Mouse (Mus musculus) heart, adult 11 months (tissue): ENCODE measurements around the gene 4930502E18Rik.
"Not testable (repeated sequence)": the region's sequence is repeated elsewhere in the genome, so short reads cannot be mapped to it uniquely, and the experiment has no call there.

ENCODE experiments used
- DNase-seq: peaks from one replicate; pipeline ENCODE4 v3.0.0; 2022

4930502E18Rik gene

DNA sequence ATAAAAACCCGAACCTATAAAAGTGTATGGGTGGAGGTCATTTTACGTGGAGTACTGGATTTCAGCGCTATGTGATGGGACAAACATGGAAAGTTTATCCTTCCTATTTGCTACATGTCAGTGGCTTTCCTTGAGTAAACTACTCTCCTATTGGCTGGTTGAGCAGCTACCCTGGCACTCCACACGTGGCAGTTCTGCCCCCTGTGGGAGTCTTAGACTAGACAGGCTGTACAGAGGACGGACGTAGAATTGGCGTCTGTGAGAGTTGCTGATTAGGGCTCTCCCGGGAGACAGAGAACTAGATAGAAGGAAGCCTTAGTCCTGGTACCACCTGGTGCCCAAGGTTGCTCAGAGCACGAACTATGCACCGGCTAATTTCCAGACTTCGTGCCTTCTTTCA lies at the start of gene 4930502E18Rik:
Gene 4930502E18Rik (plus strand): TSS at position 231 of the 400 bp plus-strand sequence.
- no peak for DNase-seq

- DNase-seq: not testable (repeated sequence)
These were observed 47.7 kb upstream of the 4930502E18Rik start for GRCm38 (mm10) chrX:53676943-53677342.

- peak; percentile 35 for DNase-seq
These were observed 42.0 kb upstream of the 4930502E18Rik start for GRCm38 (mm10) chrX:53682650-53683049.

- DNase-seq: peak; percentile 57
These were observed 40.0 kb upstream of the 4930502E18Rik start for GRCm38 (mm10) chrX:53684676-53685075.

DNA sequence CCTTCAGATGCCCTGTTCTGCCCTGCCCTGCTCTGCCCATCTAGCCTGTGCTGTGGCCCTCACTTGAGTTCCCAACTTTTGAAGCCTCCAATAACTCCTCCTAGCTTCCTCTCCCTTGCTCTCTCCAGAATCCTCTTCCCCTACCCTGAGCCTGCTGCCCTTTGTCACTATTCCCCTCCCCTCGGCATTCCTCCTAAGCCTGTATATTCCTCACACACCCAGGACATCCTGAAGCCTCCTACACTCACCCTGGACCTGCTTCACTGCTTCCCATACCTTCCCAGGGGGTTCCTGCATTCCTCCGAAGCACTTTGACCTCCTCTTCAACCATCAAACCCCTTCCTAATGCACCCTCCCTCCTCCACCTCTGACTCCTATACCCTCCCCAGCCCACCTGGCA lies 32.6 kb upstream of the 4930502E18Rik start:
- no peak for DNase-seq

DNA sequence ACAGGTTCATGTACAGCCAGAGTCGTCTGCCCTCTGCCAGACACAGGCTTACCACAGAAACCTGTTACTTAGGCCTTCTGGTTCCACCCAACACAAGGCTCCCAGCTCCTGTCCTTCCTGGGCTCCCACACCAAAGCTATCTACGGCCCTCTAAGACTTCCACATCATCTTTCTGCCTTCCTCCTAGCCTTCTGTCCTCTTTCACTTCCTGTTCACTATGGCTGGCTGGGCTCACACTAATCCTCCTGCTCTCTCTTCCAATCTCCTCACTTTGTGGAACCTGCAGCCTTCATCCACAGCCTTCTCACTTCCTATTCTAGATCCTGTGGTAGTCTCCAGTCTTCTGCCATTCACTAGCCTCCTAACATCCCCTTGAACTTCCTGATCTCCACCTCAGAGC lies 31.5 kb upstream of the 4930502E18Rik start:
- DNase-seq: no peak

DNA sequence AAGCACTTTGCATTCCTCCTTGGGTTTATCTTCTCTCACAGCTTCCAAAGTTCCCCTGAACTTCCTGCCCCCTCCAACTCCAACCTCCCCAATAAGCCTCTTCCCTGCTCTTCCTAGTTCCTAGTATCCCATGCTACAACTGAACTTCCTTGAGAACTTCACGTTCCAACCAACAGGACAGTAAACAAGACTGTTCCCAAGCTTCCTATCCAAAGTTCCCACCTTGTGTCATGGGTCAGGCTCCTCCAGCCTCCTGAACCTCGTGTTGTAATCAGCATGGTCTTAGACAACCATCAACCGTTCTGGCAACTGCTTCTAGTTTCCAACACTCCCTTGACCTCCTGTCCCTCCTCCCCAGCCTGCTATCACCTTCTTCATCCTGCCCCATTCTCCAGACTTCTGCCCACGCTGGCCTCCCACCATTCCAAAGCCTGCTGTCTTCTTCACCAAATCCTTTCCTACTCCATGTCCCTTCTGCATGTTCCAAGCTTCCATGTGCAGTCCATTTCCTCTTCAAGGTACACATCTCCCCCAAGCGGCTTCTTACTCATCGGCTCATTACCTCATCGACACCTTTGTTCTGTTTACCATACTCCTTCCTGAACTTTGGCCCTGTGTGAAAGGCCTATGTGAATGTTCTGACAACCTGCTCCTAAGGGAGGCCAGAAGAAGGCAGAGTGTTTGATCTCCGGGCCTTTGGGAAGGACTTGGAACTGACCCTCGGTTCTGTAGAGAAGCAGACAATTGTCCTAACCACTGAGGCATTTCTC lies 30.4 kb upstream of the 4930502E18Rik start:
- DNase-seq: no peak

DNA sequence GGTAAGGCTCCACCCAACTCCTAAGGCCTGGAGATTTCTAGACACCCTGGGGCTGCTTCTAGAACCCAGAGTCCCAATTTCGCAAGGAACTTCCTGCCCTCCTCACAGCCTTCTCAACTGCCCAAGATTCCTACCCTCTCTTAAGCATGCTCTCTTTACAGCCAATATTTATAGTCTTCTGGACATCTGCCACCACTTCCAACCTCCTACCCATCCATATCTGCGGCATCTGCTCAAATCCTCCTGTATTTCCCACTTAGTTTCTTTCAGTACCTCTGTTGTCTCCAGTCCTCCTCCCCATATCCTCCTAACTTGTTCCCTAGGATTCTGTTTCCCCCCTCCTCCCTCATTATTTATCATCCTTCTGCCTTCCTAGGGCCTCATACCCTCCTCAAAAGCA lies 25.4 kb upstream of the 4930502E18Rik start:
- no peak for DNase-seq

DNA sequence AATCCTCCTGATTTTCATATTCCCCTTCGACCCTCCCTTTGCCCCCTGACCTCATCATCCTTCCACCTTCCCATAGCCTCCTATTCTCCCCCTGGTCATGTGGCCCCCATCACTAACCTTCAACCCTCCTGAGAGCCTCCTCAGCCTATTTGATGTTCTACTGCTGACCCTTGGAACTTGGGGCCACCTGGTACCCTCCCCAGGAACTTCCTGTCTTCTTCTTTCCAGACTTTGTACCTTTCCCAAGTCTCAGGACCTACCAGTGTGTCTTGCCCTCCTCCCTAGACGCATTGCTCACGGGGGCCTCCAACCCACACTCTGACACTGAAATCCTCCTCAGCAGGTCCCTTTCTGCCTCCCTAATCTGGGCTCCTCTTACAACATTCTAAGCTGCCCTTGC lies 22.0 kb upstream of the 4930502E18Rik start:
- no peak for DNase-seq

DNA sequence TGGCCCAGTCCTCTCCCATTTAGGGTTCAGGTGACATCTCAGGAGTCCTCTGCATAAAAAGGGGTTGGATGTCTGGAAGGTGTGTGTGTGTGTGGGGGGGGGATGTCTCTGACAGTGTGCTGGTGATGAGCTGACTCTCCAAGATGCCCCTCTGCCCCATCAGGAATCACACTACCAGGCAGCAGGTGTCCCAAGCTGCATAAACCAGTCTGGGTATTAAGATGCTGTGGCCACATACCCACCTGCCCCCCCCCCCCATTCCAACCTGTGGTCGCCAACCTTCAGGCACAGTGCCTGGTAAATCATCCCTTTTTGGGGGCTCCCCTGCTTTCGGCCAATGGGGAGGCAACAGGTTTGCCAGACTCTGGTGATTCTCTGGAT lies 8.7 kb upstream of the 4930502E18Rik start:
- no peak for DNase-seq

DNA sequence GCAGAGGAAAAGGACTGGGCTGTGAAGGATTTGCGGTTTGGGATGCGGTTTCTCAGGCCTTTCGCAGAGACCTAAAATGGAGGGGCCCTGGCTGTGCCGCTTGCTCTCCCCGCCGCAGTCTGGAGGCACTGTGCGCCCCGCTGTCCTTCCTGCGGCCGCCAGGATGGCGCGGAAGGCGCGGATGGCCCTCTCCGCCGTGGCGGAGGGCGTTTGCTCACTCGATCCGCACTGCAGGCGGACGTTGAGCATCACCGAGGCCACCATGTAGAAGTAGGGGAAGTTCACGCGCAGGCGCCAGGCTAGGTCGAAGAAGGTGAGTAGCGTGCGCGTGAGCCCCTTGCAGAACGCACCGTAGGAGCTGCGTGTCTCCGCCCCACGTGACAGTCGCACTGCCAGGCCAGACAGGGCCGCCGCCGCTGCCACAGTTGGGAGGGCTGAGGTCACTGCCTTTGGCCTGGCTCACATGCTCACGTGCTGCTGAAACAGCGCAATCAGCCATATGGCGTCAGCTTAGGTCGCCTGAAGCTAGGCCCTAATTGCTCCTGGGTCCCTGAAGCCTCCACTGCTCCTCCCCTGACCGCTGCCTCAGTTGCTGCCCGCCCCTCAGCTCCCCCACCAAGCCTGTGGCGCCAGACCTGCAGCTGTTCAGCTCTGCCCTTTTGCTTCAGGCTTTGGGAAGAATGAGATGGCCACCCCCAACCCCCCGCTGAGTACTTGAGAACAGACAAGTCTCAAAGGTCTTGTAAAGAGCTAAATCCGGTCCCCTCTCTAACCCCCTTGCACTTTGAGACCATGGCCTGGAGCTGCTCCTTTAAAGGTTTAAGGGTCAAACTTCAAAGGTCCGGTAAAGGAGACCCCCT lies 8.1 kb upstream of the 4930502E18Rik start:
- DNase-seq: peak; percentile 92

GRCm38 (mm10) chrX:53728967-53729366 lies 4.3 kb downstream of the 4930502E18Rik start:
- DNase-seq: no peak

- no peak for DNase-seq
These were observed 28.2 kb downstream of the 4930502E18Rik start for GRCm38 (mm10) chrX:53752851-53753250.

- DNase-seq: no peak
These were observed 33.1 kb downstream of the 4930502E18Rik start, which contains the start of gene 1700013H16Rik for GRCm38 (mm10) chrX:53757736-53758135. Gene 1700013H16Rik, minus strand, starts transcription at chrX:53757831.

DNA sequence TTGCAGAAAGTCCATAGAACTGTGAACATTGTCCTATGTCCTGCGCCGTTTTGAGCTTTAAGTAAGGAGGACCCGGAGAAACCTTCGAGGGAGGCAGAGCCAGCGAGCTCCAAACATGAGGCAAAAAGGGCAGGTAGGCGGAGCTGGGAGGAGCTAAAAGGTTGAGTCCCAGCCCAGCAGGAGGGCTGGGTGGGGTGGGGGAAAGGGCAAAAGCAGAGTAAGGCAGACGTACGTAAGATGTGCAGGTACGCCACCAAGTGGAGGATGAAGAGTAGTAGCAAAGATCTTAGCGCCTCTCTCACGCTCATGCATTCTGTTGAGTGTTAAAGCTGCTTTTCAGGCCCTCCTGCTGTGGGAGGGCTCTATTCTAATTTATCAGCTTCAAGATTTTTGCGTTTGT lies 51.6 kb downstream of the 4930502E18Rik start, which contains the start of gene Zfp36l3:
Gene Zfp36l3 (minus strand): TSS at position 119 of the 400 bp plus-strand sequence.
- no peak for DNase-seq
